Comparison of ENCODE assay signal across 14 mouse cellular contexts in the genomic region with DNA sequence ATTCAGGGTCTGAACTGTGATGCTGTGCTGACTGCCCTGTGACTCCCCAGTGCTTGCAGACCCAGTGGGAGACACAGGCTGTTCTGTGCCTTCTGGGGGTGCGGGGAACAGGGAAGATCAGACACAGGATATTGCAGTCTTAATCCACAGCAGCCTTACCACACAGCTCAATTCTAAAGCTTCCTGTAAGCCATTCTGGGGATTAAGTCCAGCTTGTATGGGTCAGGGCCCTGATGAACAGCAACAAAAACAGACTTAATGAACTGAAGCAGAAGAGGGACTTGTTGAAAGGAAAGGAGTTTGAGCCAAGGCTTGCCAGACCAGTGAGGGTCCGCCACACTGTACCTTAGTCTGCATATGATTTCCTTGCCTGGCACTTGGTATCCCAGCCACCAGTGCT. TPM values are rescaled to one million over a fixed set of nuclear protein-coding genes. Genes with fewer than 3 reads are reported as not detected.
"Had no signal": no experiment of that assay in that cellular context is flagged by ENCODE, and none has a peak within 500 bp of the region (broad histone marks: within the 10 kb centered on the region; RNA-seq: fewer than 3 reads in every experiment).

No protein-coding gene starts in this region.

- DNase-seq: kidney, adult 8-10 months; kidney, postnatal 36 days; layer of hippocampus, adult 9-11 months; layer of hippocampus, postnatal 36 days; liver; liver, embryonic 13.5 days; liver, postnatal 0 days; thymus, postnatal 4 days had no signal

- H3K36me3 ChIP-seq: limb, embryonic 12.5 days; liver, embryonic 13.5 days; lung, embryonic 15.5 days; neural tube, embryonic 12.5 days had no signal

- H3K4me3 ChIP-seq: limb, embryonic 12.5 days; liver, embryonic 13.5 days; lung, embryonic 15.5 days; neural tube, embryonic 12.5 days had no signal

- H3K9me3 ChIP-seq: limb, embryonic 12.5 days; liver, embryonic 13.5 days; lung, embryonic 15.5 days; neural tube, embryonic 12.5 days had no signal

- H3K4me2 ChIP-seq: limb, embryonic 12.5 days; liver, embryonic 13.5 days; lung, embryonic 15.5 days; neural tube, embryonic 12.5 days had no signal

- H3K27ac ChIP-seq: limb, embryonic 12.5 days; liver, embryonic 13.5 days; lung, embryonic 15.5 days; neural tube, embryonic 12.5 days; stomach, postnatal 0 days had no signal

- ATAC-seq: intestine, embryonic 16.5 days; liver, postnatal 0 days had no signal

- H3K9ac ChIP-seq: limb, embryonic 12.5 days; liver, embryonic 13.5 days; liver, postnatal 0 days; lung, embryonic 15.5 days; neural tube, embryonic 12.5 days had no signal

RNA-seq across cellular contexts. Expression of a gene that starts 59.6 kb away (rescaled TPM):
- polyA plus RNA-seq: intestine, embryonic 16.5 days; kidney, embryonic 16.5 days; liver, embryonic 13.5 days; liver, postnatal 0 days; lung, embryonic 15.5 days; stomach, postnatal 0 days had no signal
